Comparison of ENCODE assay signal across 10 mouse cellular contexts in genomic region chr7:79505876-79506530, GRCm38 (mm10). TPM values are rescaled to one million over a fixed set of nuclear protein-coding genes. Genes with fewer than 3 reads are reported as not detected.
A peak's percentile ranks its signal among the peaks of the same experiment; 100 is the strongest.
DNase-seq lines count a peak whose midpoint lies in the region; ATAC-seq lines count a peak whose summit lies in the region.
"Had no signal": no experiment of that assay in that cellular context is flagged by ENCODE, and none has a peak within 500 bp of the region (broad histone marks: within the 10 kb centered on the region; RNA-seq: fewer than 3 reads in every experiment).

No protein-coding gene starts in this region.

- H3K27me3 ChIP-seq in forebrain, embryonic 14.5 days (replicated peaks; ENCODE audit: control insufficient read depth, insufficient read depth, low read length): no peaks in the 10 kb centered on the region
- H3K27me3 ChIP-seq in midbrain, embryonic 12.5 days: peaks cover 96% of the 10 kb centered on the region

- H3K9me3 ChIP-seq in forebrain, embryonic 14.5 days (replicated peaks; ENCODE audit: control insufficient read depth, low read length): no peaks in the 10 kb centered on the region
- no peaks in the 10 kb centered on the region for H3K9me3 ChIP-seq in midbrain, embryonic 12.5 days

- H3K4me2 ChIP-seq in forebrain, embryonic 14.5 days (ENCODE audit: low read length): peak overlapping the region; percentile 99
- H3K4me2 ChIP-seq in midbrain, embryonic 12.5 days (replicated peaks): peak overlapping the region; percentile 77

- peaks cover 79% of the 10 kb centered on the region for H3K36me3 ChIP-seq in forebrain, embryonic 14.5 days (ENCODE audit: control insufficient read depth, insufficient read depth, low read length)
- H3K36me3 ChIP-seq in midbrain, embryonic 12.5 days: peaks cover 27% of the 10 kb centered on the region; the same call in 1 of the 2 replicates

- peak; percentile 54 for DNase-seq in brain, adult 2 months (ENCODE audit: low read depth, low spot score)
- peak; percentile 69 for DNase-seq in cerebellum, adult 9-11 months
- DNase-seq in forebrain, embryonic 14.5 days (ENCODE audit: low spot score): peak; percentile 90
- DNase-seq in kidney, adult 18-20 months: no peak
- DNase-seq in liver (no peak), adipocyte (ENCODE audit: low spot score) (no peak)
- DNase-seq: gastrocnemius, postnatal 25 days; kidney, adult 11 months had no signal

- peak; percentile 65 for ATAC-seq in forebrain, embryonic 14.5 days
- ATAC-seq in midbrain, embryonic 12.5 days (ENCODE audit: low FRiP score, low read depth): peak; percentile 83

- peak overlapping the region; percentile 99 for H3K4me3 ChIP-seq in forebrain, embryonic 14.5 days (ENCODE audit: low read depth, low read length)
- H3K4me3 ChIP-seq in midbrain, embryonic 12.5 days: peak overlapping the region; percentile 65

- peak overlapping the region; percentile 100 for H3K9ac ChIP-seq in forebrain, embryonic 14.5 days (ENCODE audit: low read length)
- H3K9ac ChIP-seq in midbrain, embryonic 12.5 days (replicated peaks): peak overlapping the region; percentile 92
- H3K9ac ChIP-seq: liver, embryonic 14.5 days had no signal

- peaks cover 13% of the 10 kb centered on the region for H3K4me1 ChIP-seq in forebrain, embryonic 14.5 days (ENCODE audit: control insufficient read depth, insufficient read depth, low read length)
- H3K4me1 ChIP-seq in midbrain, embryonic 12.5 days: peaks cover 67% of the 10 kb centered on the region

- peak overlapping the region; percentile 100 for H3K27ac ChIP-seq in forebrain, embryonic 14.5 days (ENCODE audit: low read depth, low read length)
- H3K27ac ChIP-seq in midbrain, embryonic 12.5 days (replicated peaks): peak overlapping the region; percentile 97
- H3K27ac ChIP-seq: liver, embryonic 14.5 days had no signal

- WGBS in forebrain, embryonic 14.5 days: under 1% methylated on average over 28 of the region's 28 CpGs
- under 1% methylated on average over 27 of the region's 28 CpGs for WGBS in midbrain, embryonic 12.5 days

RNA-seq across cellular contexts. Expression of gene Polg, which starts 39.8 kb away (rescaled TPM):
- 20.2 and 23.4 TPM in 2 replicates for polyA plus RNA-seq in forebrain, embryonic 14.5 days (2014; fragmentation: Nextera tagmentation; extraction: Ambion mirVana)
- polyA plus RNA-seq in midbrain, embryonic 12.5 days (2016; fragmentation: Nextera tagmentation; extraction: Ambion mirVana): 41.2 and 44.5 TPM in 2 replicates

Comparison
In these comparisons a context has a peak if more than half of its experiments do, and no peak if none do; other contexts are left out.
1. DNase-seq: peak in brain, adult 2 months (single experiment), cerebellum, adult 9-11 months (single experiment) and forebrain, embryonic 14.5 days (single experiment); none in kidney, adult 18-20 months (single experiment), liver (single experiment) and adipocyte (single experiment).